Mouse (Mus musculus) intestine, embryonic 14.5 days (tissue): ENCODE data around the gene Cdc42ep4. TPM values are rescaled to one million over a fixed set of nuclear protein-coding genes. Genes with fewer than 3 reads are reported as not detected.

Experiments
- ATAC-seq: fragments of 200-750 bp; cut with Nextera tagmentation; replicated peaks from 2 replicates; pipeline ENCODE4 v1.8.0; 2017; ENCODE audit warnings: low read depth, moderate number of reproducible peaks, moderate TSS enrichment, moderate library complexity; ENCODE audit not compliant: low FRiP score, low TSS enrichment
- DNase-seq: peaks from one replicate; pipeline ENCODE4 v3.0.0-alpha.2; 2018; ENCODE audit warnings: low spot score
- H3K27ac ChIP-seq: fragments of 300-500 bp; sonication (generic); 2 replicates; pipeline ENCODE4 v1.5.1; 2014; ENCODE audit warnings: low read depth, mild to moderate bottlenecking, control low read depth
- H3K27me3 ChIP-seq: fragments of 300-500 bp; sonication (generic); replicated peaks from 2 replicates; pipeline ENCODE4 v1.6.1; 2014; ENCODE audit warnings: low read length, control low read depth; ENCODE audit not compliant: control insufficient read depth, insufficient read depth
- H3K36me3 ChIP-seq: fragments of 300-500 bp; sonication (generic); 2 replicates; pipeline ENCODE4 v1.6.1; 2014; ENCODE audit warnings: low read length, control low read depth; ENCODE audit not compliant: control insufficient read depth, insufficient read depth
- H3K4me1 ChIP-seq: fragments of 300-500 bp; sonication (generic); replicated peaks from 2 replicates; pipeline ENCODE4 v1.6.1; 2014; ENCODE audit warnings: low read length, control low read depth, mixed read lengths; ENCODE audit not compliant: control insufficient read depth, insufficient read depth
- H3K4me2 ChIP-seq: fragments of 300-500 bp; sonication (generic); 2 replicates; pipeline ENCODE4 v1.6.1; 2014; ENCODE audit warnings: low read length
- H3K4me3 ChIP-seq: fragments of 300-500 bp; sonication (generic); 2 replicates; pipeline ENCODE4 v1.5.1; 2014; ENCODE audit warnings: low read depth, low read length, control low read depth, mixed read lengths
- H3K9ac ChIP-seq: fragments of 300-500 bp; sonication (generic); 2 replicates; pipeline ENCODE4 v1.6.1; 2014; ENCODE audit warnings: mild to moderate bottlenecking, low read length
- H3K9me3 ChIP-seq: fragments of 300-500 bp; sonication (generic); 2 replicates; pipeline ENCODE4 v1.6.1; 2016; ENCODE audit warnings: low read length, control low read depth; ENCODE audit not compliant: control insufficient read depth
- WGBS: fragments of 180-500 bp; shearing (Covaris S2); extraction: QIAGEN DNeasy Blood & Tissue Kit; methylation state at CpG from one replicate; pipeline ENCODE4 v1.1.7; 2014; 5-methylcytosine and 5-hydroxymethylcytosine counted together
- polyA plus RNA-seq: library from polyadenylated mRNA; unstranded; fragments of >200 nt; fragmentation: Nextera tagmentation; extraction: Ambion mirVana; gene quantifications from 2 replicates; pipeline ENCODE4 v1.2.1, GENCODE M21; 2014

Cdc42ep4 gene
- polyA plus RNA-seq, 1 experiment from 2014 or later, result 46.8 TPM

DNA sequence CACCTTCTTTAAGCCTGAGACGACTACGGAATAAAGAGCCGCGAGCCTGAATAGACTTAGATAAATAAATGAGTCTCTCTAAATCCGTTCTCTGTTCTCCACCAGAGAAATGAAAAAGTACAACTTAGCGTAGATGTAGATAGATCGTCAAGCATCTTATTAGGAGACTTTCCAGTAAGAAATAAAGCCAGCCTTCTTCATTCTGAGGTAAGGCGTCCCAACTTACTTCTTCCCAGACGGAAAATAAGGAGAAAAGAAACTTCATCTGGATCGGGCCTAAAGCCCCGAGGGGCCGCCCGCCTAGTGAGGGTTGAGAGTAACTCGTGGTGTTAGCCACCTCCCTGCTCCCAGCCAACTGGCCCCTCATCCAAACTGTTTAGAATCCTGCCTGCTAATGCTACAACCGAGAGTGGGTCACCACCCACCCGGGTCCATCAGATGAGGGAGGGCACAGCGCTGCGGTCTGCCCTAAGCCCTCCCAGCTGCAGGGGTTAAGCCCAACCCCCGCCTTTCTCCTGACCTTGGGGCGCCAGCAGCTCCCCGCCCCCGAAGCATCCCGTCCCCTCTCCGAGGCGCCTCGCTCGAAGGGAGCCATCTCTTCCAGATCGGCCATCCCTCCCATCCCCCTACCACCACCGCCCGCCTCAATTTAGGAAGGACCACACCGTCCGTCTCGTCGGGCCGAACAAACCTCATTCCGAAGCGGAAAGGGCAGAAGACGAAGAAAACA lies 68.6 kb downstream of the Cdc42ep4 start:
- H3K27me3 ChIP-seq, result no peaks in the 10 kb centered on the region
- peaks cover 27% of the 10 kb centered on the region for H3K4me1 ChIP-seq
- DNase-seq, result peak; percentile 79
- peak overlapping the region; percentile 85 for H3K9ac ChIP-seq
- peaks cover 7% of the 10 kb centered on the region for H3K36me3 ChIP-seq
- peak overlapping the region; percentile 75 for H3K4me2 ChIP-seq
- peak overlapping the region; percentile 94 for H3K27ac ChIP-seq
- H3K4me3 ChIP-seq, result peak overlapping the region; percentile 93
- WGBS, result 1% methylated on average over 38 of the region's 38 CpGs
- H3K9me3 ChIP-seq, result no peaks in the 10 kb centered on the region
- ATAC-seq, result peak; percentile 34

DNA sequence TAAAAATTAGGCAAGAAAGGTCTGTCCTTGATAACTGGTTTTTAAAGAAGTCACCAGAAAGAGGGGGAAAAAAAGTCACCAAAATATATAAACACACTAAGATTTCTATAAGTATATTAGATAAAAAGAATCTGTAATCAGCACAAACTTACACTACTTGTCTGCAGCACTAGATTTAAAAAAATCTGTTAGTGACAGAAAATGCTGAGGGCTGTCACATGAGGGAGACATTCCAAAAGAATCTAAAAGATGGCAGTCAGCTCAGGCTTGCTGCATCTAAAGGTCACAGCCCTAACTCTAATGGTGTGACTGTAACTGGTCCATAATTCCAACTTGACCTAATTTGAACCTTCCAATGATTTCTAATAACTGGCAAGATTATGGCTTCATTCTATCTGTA lies 69.7 kb downstream of the Cdc42ep4 start:
- Histone ChIP-seq H3K4me1 (peaks cover 25% of the 10 kb centered on the region), H3K27ac (no peak overlapping the region), H3K36me3 (peaks cover 5% of the 10 kb centered on the region), H3K27me3 (no peaks in the 10 kb centered on the region), H3K9ac (no peak overlapping the region), H3K4me3 (peak overlapping the region; percentile 93; the same call in 1 of the 2 replicates), H3K4me2 (peak overlapping the region; percentile 75), H3K9me3 (no peaks in the 10 kb centered on the region)
- no peak for ATAC-seq
- DNase-seq, result no peak

DNA sequence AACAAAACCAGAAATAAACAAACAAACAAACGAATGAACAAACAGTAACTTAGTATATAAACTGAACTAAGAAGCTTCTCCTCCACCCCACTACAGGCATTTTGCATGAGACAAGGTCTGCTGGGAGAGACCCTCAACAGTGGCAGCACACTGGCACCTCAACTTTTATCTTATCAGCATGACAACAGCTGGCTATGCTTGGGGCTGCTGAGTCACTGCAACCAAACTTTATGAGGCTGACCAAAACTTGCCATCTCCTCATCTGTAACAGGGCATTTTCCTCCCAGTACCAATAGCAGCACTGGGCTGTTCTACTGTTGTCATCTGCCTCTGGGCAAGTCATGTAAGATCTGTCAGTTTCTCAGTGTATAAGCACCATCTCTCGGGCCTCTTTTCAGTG lies 70.7 kb downstream of the Cdc42ep4 start:
- no peak overlapping the region for H3K4me2 ChIP-seq
- H3K27ac ChIP-seq, result no peak overlapping the region
- no peaks in the 10 kb centered on the region for H3K9me3 ChIP-seq

DNA sequence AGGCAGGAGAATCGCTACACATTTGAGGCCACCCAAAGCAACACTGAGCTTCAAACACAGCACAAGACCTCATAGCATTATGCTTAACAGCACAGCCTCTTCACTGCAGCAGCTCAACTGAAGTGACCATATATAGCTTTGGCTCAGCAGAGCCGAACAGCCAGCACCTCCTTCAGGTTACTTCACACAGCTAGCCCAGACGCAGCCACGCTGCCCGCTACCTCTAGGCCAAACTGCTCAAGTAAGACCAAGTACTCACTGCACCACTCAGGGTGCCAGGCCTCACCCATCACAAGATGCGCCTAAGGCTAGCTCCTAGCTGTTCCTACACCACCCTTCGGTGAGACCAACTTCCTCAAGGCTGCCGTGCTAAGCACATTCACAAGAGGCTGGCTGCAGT lies 73.3 kb downstream of the Cdc42ep4 start:
- no peaks in the 10 kb centered on the region for H3K27me3 ChIP-seq
- no peak overlapping the region for H3K4me3 ChIP-seq
- WGBS, result 81% methylated on average over 8 of the region's 8 CpGs
- no peak for DNase-seq
- no peak overlapping the region for H3K27ac ChIP-seq
- H3K36me3 ChIP-seq, result peaks cover 39% of the 10 kb centered on the region
- no peak overlapping the region for H3K9ac ChIP-seq
- no peak for ATAC-seq
- H3K9me3 ChIP-seq, result no peaks in the 10 kb centered on the region
- peaks cover 13% of the 10 kb centered on the region for H3K4me1 ChIP-seq
- H3K4me2 ChIP-seq, result no peak overlapping the region

More for the DNA sequence above, 70.7 kb downstream of the Cdc42ep4 start:
- Histone ChIP-seq H3K4me1 (peaks cover 21% of the 10 kb centered on the region), H3K27me3 (no peaks in the 10 kb centered on the region), H3K36me3 (peaks cover 15% of the 10 kb centered on the region), H3K9ac (no peak overlapping the region), H3K4me3 (no peak overlapping the region)
- DNase-seq (no peak), ATAC-seq (no peak)
- 75% methylated on average over 2 of the region's 2 CpGs for WGBS

DNA sequence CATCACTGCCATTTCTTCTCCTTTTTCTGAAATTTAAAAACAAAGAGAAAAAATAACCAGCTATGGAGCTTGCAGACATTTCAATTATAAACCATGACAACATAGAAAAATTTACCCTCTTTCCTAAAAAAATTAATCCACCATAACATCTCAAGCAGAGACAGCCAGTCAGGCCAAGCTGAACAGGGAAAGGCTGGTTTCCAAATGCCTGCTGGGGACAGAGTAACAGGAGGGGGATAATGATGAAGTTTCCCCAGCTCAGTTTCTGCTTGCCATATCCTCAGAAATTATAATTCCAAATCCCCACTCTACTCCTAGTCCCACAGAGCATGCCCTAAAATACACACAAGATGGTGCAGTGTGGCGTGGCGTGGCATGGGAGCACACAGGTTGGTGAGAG lies 74.3 kb downstream of the Cdc42ep4 start:
- peaks cover 47% of the 10 kb centered on the region for H3K36me3 ChIP-seq
- no peak for ATAC-seq
- DNase-seq, result no peak
- H3K4me2 ChIP-seq, result no peak overlapping the region
- no peak overlapping the region for H3K4me3 ChIP-seq
- H3K9me3 ChIP-seq, result no peaks in the 10 kb centered on the region
- no peak overlapping the region for H3K9ac ChIP-seq
- H3K4me1 ChIP-seq, result peaks cover 9% of the 10 kb centered on the region
- no peak overlapping the region for H3K27ac ChIP-seq
- no peaks in the 10 kb centered on the region for H3K27me3 ChIP-seq
- 94% methylated on average over 2 of the region's 2 CpGs for WGBS

Other genes starting within 250 kb of the Cdc42ep4 start
- 0.30 and 0.47 TPM in 2 replicates for gene Sstr2, start 132.5 kb downstream of the Cdc42ep4 start, polyA plus RNA-seq
- 25.2 and 25.7 TPM in 2 replicates for gene Cog1, start 102.7 kb downstream of the Cdc42ep4 start, polyA plus RNA-seq
- 24.0 and 24.4 TPM in 2 replicates for gene Slc39a11, start 101.8 kb downstream of the Cdc42ep4 start, polyA plus RNA-seq
- 49.6 and 52.3 TPM in 2 replicates for gene Fam104a, start 67.7 kb downstream of the Cdc42ep4 start, polyA plus RNA-seq
- gene D11Wsu47e, start 67.5 kb downstream of the Cdc42ep4 start, polyA plus RNA-seq, result 22.9 and 23.9 TPM in 2 replicates
- gene Cpsf4l, start 41.9 kb downstream of the Cdc42ep4 start, polyA plus RNA-seq, result 0.18 and 0.34 TPM in 2 replicates